Mouse (Mus musculus) layer of hippocampus, postnatal 25 days (tissue): ENCODE measurements around the gene Nxn. TPM values are rescaled to one million over a fixed set of nuclear protein-coding genes. Genes with fewer than 3 reads are reported as not detected.
"Not testable (repeated sequence)": the region's sequence is repeated elsewhere in the genome, so short reads cannot be mapped to it uniquely, and the experiment has no call there.

Experiments
- DNase-seq, 2 experiments: peaks; one replicate each; pipeline ENCODE4 v3.0.0; 2022; ENCODE audit warnings: mixed read lengths in 2 of 2, low spot score in 1 of 2; ENCODE audit errors: extremely low spot score in 1 of 2
- total RNA-seq, 2 experiments: library from RNA; stranded (reverse); gene quantifications; 2 replicates each; pipeline ENCODE4 v1.2.3; 2021

The Nxn gene
- total RNA-seq, 2 experiments from 2014 or later, result 8.9 to 12.4 TPM

- no peak for DNase-seq
These were observed 162.8 kb downstream of the Nxn start for GRCm38 (mm10) chr11:76236136-76236535.

GRCm38 (mm10) chr11:76225051-76225450 lies 173.9 kb downstream of the Nxn start:
- DNase-seq, result no peak

GRCm38 (mm10) chr11:76224631-76225030 lies 174.3 kb downstream of the Nxn start:
- DNase-seq, result no peak

DNA sequence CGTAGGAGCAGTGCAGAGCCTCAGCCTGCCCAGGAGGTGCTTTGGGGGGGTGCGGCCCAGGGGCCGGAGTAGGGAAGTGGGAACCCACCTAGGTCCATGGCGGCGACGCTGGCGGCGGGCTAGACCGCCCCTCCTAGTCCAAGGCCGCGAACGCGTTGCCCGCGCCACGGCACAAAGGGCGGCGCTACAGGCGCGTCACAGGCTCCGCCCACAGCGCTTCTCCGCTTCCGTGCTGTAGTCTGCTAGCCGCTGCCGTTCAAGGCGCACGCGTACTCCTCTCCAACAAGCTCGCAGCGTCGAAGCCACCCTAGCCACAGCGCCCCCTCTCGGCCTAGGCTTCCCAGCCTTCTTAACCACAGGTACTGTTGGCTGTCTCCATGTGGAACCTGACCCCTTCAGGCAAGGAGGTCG lies 181.5 kb downstream of the Nxn start, which contains the start of the genes Dbil5 and Gemin4:
TSS of gene Dbil5 (plus strand) at position 219 of the 411 bp plus-strand sequence.
TSS of gene Gemin4 (minus strand) at position 275 of the 411 bp plus-strand sequence.
- peak; percentile 95 to 98 for DNase-seq

- peak in 1 of 2 experiments; percentile 27 for DNase-seq
These were observed 182.1 kb downstream of the Nxn start for GRCm38 (mm10) chr11:76216681-76217389.

DNA sequence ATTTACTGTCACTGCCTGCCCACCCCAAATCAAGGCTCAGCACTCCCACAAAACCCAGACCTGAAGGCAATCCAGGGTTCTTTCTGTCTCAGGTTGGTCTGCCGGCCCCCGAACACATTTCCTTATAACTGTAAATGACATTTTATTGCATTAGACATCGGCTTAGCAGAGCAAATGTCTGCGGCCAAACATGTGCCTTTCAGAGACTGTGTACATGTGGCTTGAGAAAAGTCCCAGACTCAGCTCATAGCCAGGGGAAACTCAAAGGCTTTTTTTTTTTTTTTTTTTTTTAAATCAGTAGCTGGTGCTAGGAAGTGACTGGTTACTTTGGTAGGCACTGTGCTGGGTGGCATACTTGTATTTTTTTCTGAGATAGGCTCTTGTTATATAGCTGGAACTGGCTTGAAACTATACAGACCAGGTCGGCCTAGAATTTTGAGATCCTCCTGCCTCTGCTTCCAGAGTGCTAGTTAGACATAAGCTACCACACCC lies 182.8 kb downstream of the Nxn start:
- DNase-seq, result no peak

DNA sequence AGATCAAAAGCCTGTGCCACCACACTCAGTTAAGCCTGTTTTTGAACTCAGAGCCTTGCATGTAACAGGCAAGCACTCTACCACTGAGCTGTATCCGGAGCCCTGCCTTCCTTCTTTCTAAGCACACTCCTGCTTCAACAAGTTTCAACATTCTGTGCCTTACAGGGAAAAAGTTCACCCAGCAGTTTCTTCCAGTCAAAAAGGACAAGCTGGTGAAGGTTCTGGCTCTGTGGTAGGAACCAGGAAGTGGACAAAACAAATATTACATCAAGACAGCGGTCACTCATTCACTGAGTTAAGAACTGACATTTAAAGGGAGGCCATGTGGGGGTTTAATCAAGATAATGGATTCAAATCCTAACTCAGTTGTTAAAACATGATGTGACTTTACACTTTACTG lies 183.9 kb downstream of the Nxn start:
- no peak for DNase-seq

DNA sequence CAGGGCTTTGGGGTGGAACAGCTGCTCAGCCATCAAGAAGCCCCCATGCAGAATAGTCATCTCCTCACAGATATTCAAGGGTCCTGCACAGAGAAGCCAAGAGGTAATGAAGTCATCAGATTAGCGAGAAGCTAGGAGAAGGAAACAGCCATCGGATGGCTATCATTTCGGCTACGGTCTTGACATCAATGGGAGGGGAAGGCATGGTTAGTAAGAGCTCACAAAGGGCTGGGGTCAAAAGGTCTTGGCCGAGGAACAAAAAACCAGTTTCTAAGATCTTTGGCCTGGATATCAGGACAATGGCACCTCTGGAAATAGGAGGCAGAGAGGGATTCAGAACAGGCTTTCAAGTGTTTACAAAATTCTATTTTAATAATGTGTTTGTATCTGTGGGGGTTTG lies 185.1 kb downstream of the Nxn start:
- no peak for DNase-seq

GRCm38 (mm10) chr11:76211595-76211994 lies 187.3 kb downstream of the Nxn start:
- not testable (repeated sequence) for DNase-seq

- DNase-seq, result no peak
These were observed 188.5 kb downstream of the Nxn start for GRCm38 (mm10) chr11:76210228-76210985.

Other genes with a start within 250 kb of the Nxn start
- gene Vps53, start 219.5 kb downstream of the Nxn start, total RNA-seq, result 10 to 100 TPM; 90.3 to 94.4 TPM
- 10 to 100 TPM; 18.6 to 22.0 TPM for gene Fam57a, start 219.5 kb downstream of the Nxn start, total RNA-seq
- 1 to 10 TPM; 1.2 to 1.4 TPM for gene Dbil5, start 181.5 kb downstream of the Nxn start, total RNA-seq
- 10 to 100 TPM in 1 of 2 experiments, 1 to 10 TPM in 1; 7.2 to 11.7 TPM for gene Gemin4, start 181.5 kb downstream of the Nxn start, total RNA-seq
- 10 to 100 TPM; 17.2 to 17.4 TPM for gene Mrm3, start 155.4 kb downstream of the Nxn start, total RNA-seq
- 10 to 100 TPM; 51.0 to 57.8 TPM for gene Glod4, start 155.4 kb downstream of the Nxn start, total RNA-seq
- gene Timm22, start 7.8 kb upstream of the Nxn start, total RNA-seq, result 10 to 100 TPM; 25.9 to 39.4 TPM
- gene Abr, start 223.2 kb upstream of the Nxn start, total RNA-seq, result 100 to 1,000 TPM; 487 to 511 TPM